Mouse (Mus musculus) midbrain, postnatal 0 days (tissue): ENCODE measurements around the gene Gm14151. TPM values are rescaled to one million over a fixed set of nuclear protein-coding genes. Genes with fewer than 3 reads are reported as not detected.

Experiments
- ATAC-seq: fragments of 200-750 bp; cut with Nextera tagmentation; 2 replicates; pipeline ENCODE4 v1.8.0; 2017; ENCODE audit warnings: moderate number of reproducible peaks, mild to moderate bottlenecking, moderate TSS enrichment, moderate library complexity; ENCODE audit not compliant: low FRiP score
- DNase-seq: peaks from one replicate; pipeline ENCODE4 v3.0.0-alpha.2; 2015; ENCODE audit warnings: low spot score
- H3K27ac ChIP-seq: fragments of 300-500 bp; sonication (generic); 2 replicates; pipeline ENCODE4 v1.5.1; 2014; ENCODE audit warnings: low read depth, mild to moderate bottlenecking, low read length, mixed read lengths
- H3K27me3 ChIP-seq: fragments of 300-500 bp; sonication (generic); 2 replicates; pipeline ENCODE4 v1.6.1; 2014; ENCODE audit warnings: low read length, control low read depth, mixed read lengths; ENCODE audit not compliant: insufficient read depth
- H3K36me3 ChIP-seq: fragments of 300-500 bp; sonication (generic); 2 replicates; pipeline ENCODE4 v1.6.1; 2014; ENCODE audit warnings: low read length, control low read depth, mixed read lengths; ENCODE audit not compliant: insufficient read depth
- H3K4me1 ChIP-seq: fragments of 300-500 bp; sonication (generic); 2 replicates; pipeline ENCODE4 v1.6.1; 2014; ENCODE audit warnings: mild to moderate bottlenecking, control low read depth, antibody characterized with exemption, low read length, mixed read lengths; ENCODE audit not compliant: insufficient read depth
- H3K4me2 ChIP-seq: fragments of 300-500 bp; sonication (generic); 2 replicates; pipeline ENCODE4 v1.6.1; 2014; ENCODE audit warnings: low read depth, mild to moderate bottlenecking, low read length, mixed read lengths; ENCODE audit not compliant: poor library complexity, severe bottlenecking
- H3K4me3 ChIP-seq: fragments of 300-500 bp; sonication (generic); 2 replicates; pipeline ENCODE4 v1.5.1; 2014; ENCODE audit warnings: low read depth, mild to moderate bottlenecking, low read length, moderate library complexity
- H3K9ac ChIP-seq: fragments of 300-500 bp; sonication (generic); replicated peaks from 2 replicates; pipeline ENCODE4 v1.6.1; 2014; ENCODE audit warnings: mild to moderate bottlenecking, low read length, moderate library complexity, mixed read lengths; ENCODE audit not compliant: poor library complexity, severe bottlenecking
- H3K9me3 ChIP-seq: fragments of 300-500 bp; sonication (generic); 2 replicates; pipeline ENCODE4 v1.6.1; 2016; ENCODE audit warnings: low read length, control low read depth
- CTCF ChIP-seq: IDR thresholded peaks from 2 replicates; pipeline ENCODE4 v1.5.1; 2016; ENCODE audit warnings: antibody characterized with exemption, mild to moderate bottlenecking
- WGBS: fragments of 180-500 bp; shearing (Covaris S2); extraction: QIAGEN DNeasy Blood & Tissue Kit; methylation state at CpG from one replicate; pipeline ENCODE4 v1.1.7; 2014; 5-methylcytosine and 5-hydroxymethylcytosine counted together
- polyA plus RNA-seq: library from polyadenylated mRNA; unstranded; fragments of >200 nt; fragmentation: Nextera tagmentation; extraction: Ambion mirVana; gene quantifications from 2 replicates; pipeline ENCODE4 v1.2.1, GENCODE M21; 2015
- total RNA-seq: library from RNA; depleted of rRNA; stranded (reverse); fragments of >200 nt; gene quantifications from 2 replicates; pipeline ENCODE4 v1.2.3, GENCODE M21; 2014; rRNA removed

Gm14151 gene
- total and polyA plus RNA-seq, 2 experiments from 2014 or later = not detected

GRCm38 (mm10) chr2:151038811-151039222 lies 53.3 kb downstream of the Gm14151 start:
- H3K4me1 ChIP-seq = peaks cover 13% of the 10 kb centered on the region
- peak overlapping the region; percentile 82 for H3K4me2 ChIP-seq
- DNase-seq (peak; percentile 22), ATAC-seq (no peak)
- H3K9ac ChIP-seq = peak overlapping the region; percentile 96
- H3K27ac ChIP-seq = peak overlapping the region; percentile 85
- WGBS = 0% methylated on average over 30 of the region's 30 CpGs
- no peaks in the 10 kb centered on the region for H3K27me3 ChIP-seq
- H3K36me3 ChIP-seq = no peaks in the 10 kb centered on the region
- H3K9me3 ChIP-seq = no peaks in the 10 kb centered on the region
- no peak for TF ChIP-seq CTCF
- peak overlapping the region; percentile 87 for H3K4me3 ChIP-seq

GRCm38 (mm10) chr2:151037876-151038552 lies 54.1 kb downstream of the Gm14151 start:
- no peak for TF ChIP-seq CTCF
- Histone ChIP-seq H3K9me3 (no peaks in the 10 kb centered on the region), H3K36me3 (no peaks in the 10 kb centered on the region), H3K27ac (peak overlapping the region; percentile 85; the same call in 1 of the 2 replicates), H3K4me2 (peak overlapping the region; percentile 82), H3K4me1 (peaks cover 13% of the 10 kb centered on the region), H3K9ac (peak overlapping the region; percentile 96), H3K27me3 (no peaks in the 10 kb centered on the region), H3K4me3 (peak overlapping the region; percentile 87)
- DNase-seq = no peak
- ATAC-seq = no peak
- 55% methylated on average over 18 of the region's 18 CpGs for WGBS

- DNase-seq (no peak), ATAC-seq (no peak)
- Histone ChIP-seq H3K27ac (no peak overlapping the region), H3K4me1 (peaks cover 13% of the 10 kb centered on the region), H3K27me3 (no peaks in the 10 kb centered on the region), H3K9ac (no peak overlapping the region), H3K9me3 (no peaks in the 10 kb centered on the region), H3K36me3 (no peaks in the 10 kb centered on the region), H3K4me2 (peak overlapping the region; percentile 82; the same call in 1 of the 2 replicates), H3K4me3 (no peak overlapping the region; the same call in 1 of the 2 replicates)
- TF ChIP-seq CTCF = no peak
- WGBS = 94% methylated on average over 1 of the region's 1 CpGs
These were observed 54.9 kb downstream of the Gm14151 start for GRCm38 (mm10) chr2:151037292-151037691.

Other genes with a start within 250 kb of the Gm14151 start
- gene Abhd12, start 187.6 kb downstream of the Gm14151 start, total RNA-seq = 156 and 167 TPM in 2 replicates
- 144 and 156 TPM in 2 replicates for gene Abhd12, start 187.6 kb downstream of the Gm14151 start, polyA plus RNA-seq
- 4.2 and 5.7 TPM in 2 replicates for gene Gins1, start 186.9 kb downstream of the Gm14151 start, total RNA-seq
- gene Gins1, start 186.9 kb downstream of the Gm14151 start, polyA plus RNA-seq = 7.1 and 7.8 TPM in 2 replicates
- gene Ninl, start 53.0 kb downstream of the Gm14151 start, total RNA-seq = 3.8 and 7.8 TPM in 2 replicates
- gene Ninl, start 53.0 kb downstream of the Gm14151 start, polyA plus RNA-seq = 2.6 and 2.7 TPM in 2 replicates
- gene Nanp, start 53.0 kb downstream of the Gm14151 start, total RNA-seq = 6.7 and 13.8 TPM in 2 replicates
- gene Nanp, start 53.0 kb downstream of the Gm14151 start, polyA plus RNA-seq = 32.1 and 35.6 TPM in 2 replicates
- gene Gm14147, start 5.9 kb upstream of the Gm14151 start, total RNA-seq = not detected in 2 replicates
- not detected in 2 replicates for gene Gm14147, start 5.9 kb upstream of the Gm14151 start, polyA plus RNA-seq